Mouse (Mus musculus): ENCODE results near the gene Plpp1.

Plpp1 gene

GRCm38 (mm10) chr13:112857921-112858320 is 57.3 kb downstream of the Plpp1 start:
- in situ Hi-C loops (cut with MboI; ENCODE audit: unreplicated experiment in 2 of 2), result loop anchor here in 1 of 2 experiments (25.0 kb wide), 1 partner anchor 571 kb away; the partner anchor contains the start of gene Ankrd55

GRCm38 (mm10) chr13:112859574-112860134 is 59.1 kb downstream of the Plpp1 start:
- in situ Hi-C loops (cut with MboI; ENCODE audit: unreplicated experiment in 2 of 2), result loop anchor here in 1 of 2 experiments (25.0 kb wide), 1 partner anchor 572 kb away; the partner anchor contains the start of gene Ankrd55

GRCm38 (mm10) chr13:112860370-112860769 is 59.8 kb downstream of the Plpp1 start:
- in situ Hi-C loops (cut with MboI; ENCODE audit: unreplicated experiment in 2 of 2), result loop anchor here in 1 of 2 experiments (25.0 kb wide), 1 partner anchor 573 kb away; the partner anchor contains the start of gene Ankrd55

GRCm38 (mm10) chr13:112860911-112861310 is 60.3 kb downstream of the Plpp1 start:
- in situ Hi-C loops (cut with MboI; ENCODE audit: unreplicated experiment in 2 of 2), result loop anchor here in 1 of 2 experiments (25.0 kb wide), 1 partner anchor 574 kb away; the partner anchor contains the start of gene Ankrd55

- in situ Hi-C loops (cut with MboI; ENCODE audit: unreplicated experiment in 2 of 2), result loop anchor here in 1 of 2 experiments (25.0 kb wide), 1 partner anchor 575 kb away; the partner anchor contains the start of gene Ankrd55
These were observed 61.3 kb downstream of the Plpp1 start for GRCm38 (mm10) chr13:112861825-112862306.

- in situ Hi-C loops (cut with MboI; ENCODE audit: unreplicated experiment in 2 of 2), result loop anchor here in 1 of 2 experiments (25.0 kb wide), 1 partner anchor 575 kb away; the partner anchor contains the start of gene Ankrd55
These were observed 61.8 kb downstream of the Plpp1 start for GRCm38 (mm10) chr13:112862342-112862741.

- in situ Hi-C loops (cut with MboI; ENCODE audit: unreplicated experiment in 2 of 2), result loop anchor here in 1 of 2 experiments (25.0 kb wide), 1 partner anchor 576 kb away; the partner anchor contains the start of gene Ankrd55
These were observed 62.5 kb downstream of the Plpp1 start for GRCm38 (mm10) chr13:112862978-112863677.

- in situ Hi-C loops (cut with MboI; ENCODE audit: unreplicated experiment in 2 of 2), result loop anchor here in 1 of 2 experiments (25.0 kb wide), 1 partner anchor 579 kb away; the partner anchor contains the start of gene Ankrd55
These were observed 66.2 kb downstream of the Plpp1 start for GRCm38 (mm10) chr13:112866782-112867181.

GRCm38 (mm10) chr13:112867381-112867780 is 66.8 kb downstream of the Plpp1 start:
- in situ Hi-C loops (cut with MboI; ENCODE audit: unreplicated experiment in 2 of 2), result loop anchor here in 1 of 2 experiments (25.0 kb wide), 1 partner anchor 580 kb away; the partner anchor contains the start of gene Ankrd55

- in situ Hi-C loops (cut with MboI; ENCODE audit: unreplicated experiment in 2 of 2), result loop anchor here in 1 of 2 experiments (10.0 to 25.0 kb wide), 2 partner anchors 583 to 1115 kb away; partner anchors contain the start of gene Ankrd55
These were observed 69.6 kb downstream of the Plpp1 start for GRCm38 (mm10) chr13:112870039-112870690.

GRCm38 (mm10) chr13:112871500-112872266 is 71.1 kb downstream of the Plpp1 start:
- in situ Hi-C loops (cut with MboI; ENCODE audit: unreplicated experiment in 2 of 2), result loop anchor here in 1 of 2 experiments (10.0 to 25.0 kb wide), 2 partner anchors 584 to 1117 kb away; partner anchors contain the start of gene Ankrd55

GRCm38 (mm10) chr13:112887234-112887633 is 86.6 kb downstream of the Plpp1 start:
- in situ Hi-C loops (cut with MboI; ENCODE audit: unreplicated experiment in 2 of 2), result loop anchor here in 1 of 2 experiments (10.0 kb wide), 1 partner anchor 1142 kb away; no protein-coding TSS in a partner anchor

GRCm38 (mm10) chr13:112902176-112902575 is 101.6 kb downstream of the Plpp1 start:
- in situ Hi-C loops (cut with MboI; ENCODE audit: unreplicated experiment in 2 of 2), result loop anchor here in 1 of 2 experiments (25.0 kb wide), 1 partner anchor 1465 kb away; no protein-coding TSS in a partner anchor

GRCm38 (mm10) chr13:112909663-112910062 is 109.1 kb downstream of the Plpp1 start:
- in situ Hi-C loops (cut with MboI; ENCODE audit: unreplicated experiment in 2 of 2), result loop anchor here in 1 of 2 experiments (10.0 to 25.0 kb wide), 3 partner anchors 125 to 1472 kb away; partner anchors contain the start of gene Cdc20b

GRCm38 (mm10) chr13:112910434-112910833 is 109.8 kb downstream of the Plpp1 start:
- in situ Hi-C loops (cut with MboI; ENCODE audit: unreplicated experiment in 2 of 2), result loop anchor here in 1 of 2 experiments (10.0 to 25.0 kb wide), 3 partner anchors 124 to 1473 kb away; partner anchors contain the start of gene Cdc20b

All from v-Abl transformed pro-B cells (cell line).